Mouse (Mus musculus) CH12.LX (cell line): Measurements from ENCODE around the gene Eva1a. TPM values are rescaled to one million over a fixed set of nuclear protein-coding genes. Genes with fewer than 3 reads are reported as not detected.

ENCODE experiments used
- DNase-seq: peaks from one replicate; pipeline ENCODE4 v3.0.0-alpha.2; 2013; ENCODE audit errors: extremely low read depth
- H3K27ac ChIP-seq: 2 replicates; pipeline ENCODE4 v1.5.1; 2012; ENCODE audit warnings: low read depth, mild to moderate bottlenecking, control low read depth, moderate library complexity; ENCODE audit not compliant: insufficient read depth
- H3K27me3 ChIP-seq: replicated peaks from 2 replicates; pipeline ENCODE3; 2012; ENCODE audit warnings: inconsistent platforms
- H3K36me3 ChIP-seq, 2 experiments: replicated peaks in 1 of 2; 2 replicates each; pipeline versions ENCODE3 to v1.6.1; 2012; ENCODE audit warnings: inconsistent platforms in 1 of 2, low read length in 1 of 2, mild to moderate bottlenecking in 1 of 2, mixed read lengths in 1 of 2, moderate library complexity in 1 of 2; ENCODE audit not compliant: control insufficient read depth in 1 of 2, insufficient read depth in 1 of 2
- H3K4me1 ChIP-seq, 2 experiments: 2 replicates each; pipeline ENCODE4 v1.6.1; 2012; ENCODE audit warnings: inconsistent platforms in 1 of 2, moderate library complexity in 1 of 2; ENCODE audit not compliant: insufficient read depth in 2 of 2, control insufficient read depth in 1 of 2
- H3K4me2 ChIP-seq: 2 replicates; pipeline ENCODE4 v1.6.1; 2012; ENCODE audit warnings: low read depth, mild to moderate bottlenecking, control low read depth; ENCODE audit not compliant: poor library complexity, insufficient read depth, severe bottlenecking
- H3K4me3 ChIP-seq, 3 experiments: fragments of 150-350 bp in 1 of 3; sonication (generic) in 1 of 3; replicated peaks in 1 of 3; 2 replicates each; pipeline versions ENCODE3 to v1.5.1; 2011 to 2012; ENCODE audit warnings: low read depth in 2 of 3, low read length in 2 of 3, mild to moderate bottlenecking in 2 of 3, moderate library complexity in 2 of 3, control low read depth in 1 of 3, improper control_type of control experiment in 1 of 3, inconsistent platforms in 1 of 3, mixed read lengths in 1 of 3; ENCODE audit not compliant: poor library complexity in 1 of 3
- H3K79me2 ChIP-seq: replicated peaks from 2 replicates; pipeline ENCODE4 v1.6.1; 2012; ENCODE audit warnings: mild to moderate bottlenecking, moderate library complexity; ENCODE audit not compliant: control insufficient read depth, poor library complexity, insufficient read depth, severe bottlenecking; ENCODE audit errors: extremely low read depth
- H3K9ac ChIP-seq: 2 replicates; pipeline ENCODE4 v1.6.1; 2012; ENCODE audit warnings: low read depth, mild to moderate bottlenecking, control low read depth, moderate library complexity; ENCODE audit not compliant: insufficient read depth
- H3K9me3 ChIP-seq: replicated peaks from 2 replicates; pipeline ENCODE3; 2012; ENCODE audit warnings: low read length, inconsistent platforms, mixed read lengths
- E2F4 ChIP-seq: IDR thresholded peaks from 2 replicates; pipeline ENCODE4 v1.6.1; 2011; ENCODE audit warnings: low read depth, low read length, improper control_type of control experiment; ENCODE audit not compliant: insufficient replicate concordance
- EP300 ChIP-seq: IDR thresholded peaks from 2 replicates; pipeline ENCODE4 v1.6.1; 2011; ENCODE audit warnings: low read length, improper control_type of control experiment
- ETS1 ChIP-seq: conservative IDR thresholded peaks from 2 replicates; pipeline ENCODE4 v1.6.1; 2012; ENCODE audit warnings: low read depth, mild to moderate bottlenecking, inconsistent platforms, low read length, improper control_type of control experiment, moderate library complexity
- IRF4 ChIP-seq: IDR thresholded peaks from 2 replicates; pipeline ENCODE4 v1.6.1; 2014; ENCODE audit warnings: low read depth, mild to moderate bottlenecking, inconsistent platforms, low read length, improper control_type of control experiment
- MAX ChIP-seq: IDR thresholded peaks from 2 replicates; pipeline ENCODE4 v1.6.1; 2011; ENCODE audit warnings: low read length, improper control_type of control experiment
- MYC ChIP-seq: IDR thresholded peaks from 2 replicates; pipeline ENCODE4 v1.6.1; 2011; ENCODE audit warnings: low read depth, mild to moderate bottlenecking, improper control_type of control experiment, low read length
- NRF1 ChIP-seq: IDR thresholded peaks from 2 replicates; pipeline ENCODE4 v1.6.1; 2014; ENCODE audit warnings: low read depth, mild to moderate bottlenecking, inconsistent platforms, low read length, improper control_type of control experiment, moderate library complexity
- TBP ChIP-seq: conservative IDR thresholded peaks from 2 replicates; pipeline ENCODE4 v1.6.1; 2011; ENCODE audit warnings: low read depth, low read length, improper control_type of control experiment
- UBTF ChIP-seq: IDR thresholded peaks from 2 replicates; pipeline ENCODE4 v1.6.1; 2012; ENCODE audit warnings: low read depth, mild to moderate bottlenecking, inconsistent platforms, low read length, improper control_type of control experiment, moderate library complexity
- ZC3H11A ChIP-seq: IDR thresholded peaks from 2 replicates; pipeline ENCODE4 v1.6.1; 2012; ENCODE audit warnings: low read depth, mild to moderate bottlenecking, inconsistent platforms, low read length, improper control_type of control experiment
- dilution Hi-C: fragments of 300-500 bp; cut with MboI; formaldehyde crosslinking; loops from 2 replicates; pipeline ENCODE4 v1.14.3; 2020; ENCODE audit warnings: low sequenced_read_pairs; ENCODE audit not compliant: extremely low pct_unique_long_range_greater_than_20kb, extremely low pct_ligation_motif_present
- in situ Hi-C: fragments of 300-500 bp; cut with MboI; formaldehyde crosslinking; loops from 3 replicates; pipeline ENCODE4 v1.14.3; 2019; ENCODE audit warnings: low sequenced_read_pairs, low pct_ligation_motif_present, low pct_unique_long_range_greater_than_20kb, mixed read lengths
- polyA plus RNA-seq: library from polyadenylated mRNA; unstranded; fragments of >175 nt; gene quantifications from 2 replicates; pipeline ENCODE4 v1.2.1, GENCODE M21; 2012; ENCODE audit warnings: low read depth; ENCODE audit not compliant: insufficient read length
- total RNA-seq, 2 experiments: library from RNA; depleted of rRNA; stranded (reverse); fragments of 300-350 nt in 1 of 2; fragments of >200 nt in 1 of 2; gene quantifications; 2 replicates each; pipeline ENCODE4 v1.2.3; 2012 to 2014

Eva1a gene
- total and polyA plus RNA-seq, 3 experiments, result not detected

DNA sequence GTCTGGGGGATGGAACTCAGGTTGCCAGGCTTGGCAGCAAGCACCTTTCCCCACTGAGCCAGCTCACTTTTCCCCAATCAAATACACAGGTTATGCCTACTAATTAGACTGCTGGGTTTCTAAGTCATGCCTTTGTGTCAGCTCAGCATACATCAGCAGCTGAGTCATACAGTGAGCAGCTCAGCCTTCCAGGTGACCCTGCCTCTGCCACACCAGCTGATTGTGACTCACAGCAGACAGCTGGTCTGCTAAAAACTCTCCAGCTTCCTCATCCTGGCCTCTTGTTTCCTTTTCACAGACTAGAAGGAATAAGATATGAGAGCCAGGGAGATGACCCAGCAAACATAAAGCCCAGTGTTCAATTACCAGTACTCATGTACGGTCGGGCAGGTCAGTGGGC is 84.3 kb downstream of the Eva1a start:
- in situ Hi-C loops, result no loop called here
- Histone ChIP-seq H3K9ac (no peak overlapping the region), H3K27ac (no peak overlapping the region), H3K4me3 (no peak overlapping the region), H3K27me3 (no peaks in the 10 kb centered on the region), H3K79me2 (no peaks in the 10 kb centered on the region), H3K9me3 (peaks cover 42% of the 10 kb centered on the region), H3K4me2 (no peak overlapping the region), H3K36me3 (no peaks in the 10 kb centered on the region), H3K4me1 (no peaks in the 10 kb centered on the region)
- no peak for DNase-seq
- dilution Hi-C loops, result no loop called here
- TF ChIP-seq ETS1 (peak; percentile 82), E2F4 (no peak), UBTF (no peak), NRF1 (no peak)

GRCm38 (mm10) chr6:82127827-82128226 is 87.0 kb downstream of the Eva1a start:
- H3K27me3 ChIP-seq, result no peaks in the 10 kb centered on the region
- TF ChIP-seq ZC3H11A (no peak), MAX (no peak), MYC (no peak)
- no peak overlapping the region for H3K4me2 ChIP-seq
- H3K36me3 ChIP-seq, result no peaks in the 10 kb centered on the region
- DNase-seq, result no peak
- H3K4me3 ChIP-seq, result no peak overlapping the region
- peaks cover 37% of the 10 kb centered on the region for H3K9me3 ChIP-seq
- H3K4me1 ChIP-seq, result no peaks in the 10 kb centered on the region
- H3K27ac ChIP-seq, result no peak overlapping the region
- dilution Hi-C loops (no loop called here), in situ Hi-C loops (no loop called here)
- H3K79me2 ChIP-seq, result no peaks in the 10 kb centered on the region
- H3K9ac ChIP-seq, result no peak overlapping the region

DNA sequence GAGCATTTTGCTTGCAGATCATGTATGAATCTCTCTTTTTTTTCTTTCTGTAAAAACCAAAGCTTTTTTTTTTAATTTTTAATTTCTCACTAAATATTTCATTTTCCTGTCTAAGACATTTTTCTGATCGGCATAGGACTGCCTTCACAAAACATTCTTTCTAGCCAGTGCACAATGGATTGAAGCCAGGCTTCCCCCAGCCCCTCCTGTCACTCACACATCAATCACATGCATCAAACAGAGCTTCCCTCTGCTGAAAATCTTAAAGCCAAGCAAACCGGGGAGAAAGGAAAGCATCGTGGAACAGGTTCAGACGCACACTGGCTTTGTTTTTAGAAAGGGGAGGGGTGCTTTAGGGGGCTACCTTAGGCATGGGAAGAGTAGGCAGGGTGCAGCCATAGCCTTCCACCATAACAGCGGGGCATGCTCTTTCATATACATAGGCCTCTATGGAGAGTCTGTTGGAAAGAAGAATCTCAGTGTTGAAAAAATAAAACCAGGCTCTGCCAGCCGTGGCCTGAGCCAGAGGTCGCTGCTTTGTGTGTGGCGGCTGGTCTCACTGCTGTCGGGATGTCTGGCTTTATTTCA is 88.9 kb downstream of the Eva1a start:
- Histone ChIP-seq H3K4me1 (no peaks in the 10 kb centered on the region), H3K9ac (no peak overlapping the region), H3K79me2 (no peaks in the 10 kb centered on the region), H3K9me3 (peaks cover 40% of the 10 kb centered on the region), H3K4me3 (no peak overlapping the region), H3K27ac (no peak overlapping the region), H3K36me3 (no peaks in the 10 kb centered on the region), H3K27me3 (no peaks in the 10 kb centered on the region), H3K4me2 (no peak overlapping the region)
- in situ Hi-C loops, result no loop called here
- no peak for DNase-seq
- TF ChIP-seq MYC, result no peak
- TF ChIP-seq IRF4, result no peak
- TF ChIP-seq EP300, result no peak
- no peak for TF ChIP-seq TBP
- dilution Hi-C loops, result no loop called here
